Mouse (Mus musculus) gastrocnemius, adult 18-20 months (tissue): Measurements from ENCODE around the gene H2al2a. TPM values are rescaled to one million over a fixed set of nuclear protein-coding genes. Genes with fewer than 3 reads are reported as not detected.
"Not testable (repeated sequence)": the region's sequence is repeated elsewhere in the genome, so short reads cannot be mapped to it uniquely, and the experiment has no call there.

Experiments used
- DNase-seq: peaks from one replicate; pipeline ENCODE4 v3.0.0; 2021; ENCODE audit warnings: low spot score
- total RNA-seq, 2 experiments: library from RNA; stranded (reverse); gene quantifications; 2 replicates each; pipeline ENCODE4 v1.2.3; 2021

The H2al2a gene
- total RNA-seq, 2 experiments from 2014 or later, result not detected

DNA sequence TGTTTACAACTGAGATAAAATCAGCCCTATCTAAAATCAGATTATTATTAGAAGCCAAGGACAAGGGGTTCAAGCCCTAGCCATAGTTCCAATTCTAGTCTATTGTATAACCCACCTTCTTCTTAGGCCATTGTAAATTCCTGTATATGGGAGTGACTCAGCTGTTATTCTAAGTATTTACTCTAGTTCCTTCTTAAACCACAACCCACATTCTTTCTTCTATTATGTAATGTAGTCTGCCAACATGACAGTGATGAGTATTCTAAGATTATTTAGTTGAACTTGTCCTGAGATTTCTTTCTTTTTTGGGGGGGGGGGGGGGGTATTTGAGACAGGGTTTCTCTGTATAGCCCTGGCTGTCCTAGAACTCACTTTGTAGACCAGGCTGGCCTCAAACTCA is 19.1 kb downstream of the H2al2a start:
- DNase-seq, result not testable (repeated sequence)

DNA sequence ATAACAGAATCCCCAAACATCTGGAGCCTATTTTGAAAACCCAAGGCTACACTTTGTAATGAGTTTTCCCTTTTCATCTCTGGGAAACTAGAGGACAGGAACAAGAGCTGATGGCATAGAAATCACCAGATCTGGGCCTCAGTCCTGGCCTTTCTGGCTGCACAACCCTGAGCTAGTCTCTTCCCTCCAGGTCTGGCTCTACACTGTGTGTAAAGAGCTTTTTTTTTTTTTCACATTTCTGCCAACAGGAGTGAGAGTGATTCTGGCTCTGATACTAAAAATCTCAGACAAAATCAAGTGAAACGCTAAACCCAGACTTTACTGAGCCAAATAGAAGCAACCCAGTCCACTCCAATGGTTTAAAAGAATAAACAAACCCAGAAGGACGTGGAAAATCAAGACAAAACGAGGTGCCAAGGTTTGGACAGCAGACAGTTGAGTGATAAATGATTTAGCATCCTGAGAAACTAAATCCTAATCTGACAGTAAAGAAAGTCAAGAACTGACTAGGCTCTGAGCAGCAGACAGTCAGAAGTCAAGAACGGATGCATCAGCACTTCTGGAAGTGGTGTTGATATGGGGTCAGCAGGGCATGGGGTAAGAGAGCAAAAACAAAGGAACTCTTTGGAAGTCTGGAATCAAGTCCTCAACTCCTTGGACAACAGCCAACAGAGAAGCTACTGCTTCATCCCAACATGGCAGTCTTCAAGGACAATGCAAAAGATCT is 21.0 kb downstream of the H2al2a start:
- no peak for DNase-seq

- no peak for DNase-seq
These were observed 22.8 kb downstream of the H2al2a start for GRCm38 (mm10) chr2:17973868-17974440.

DNA sequence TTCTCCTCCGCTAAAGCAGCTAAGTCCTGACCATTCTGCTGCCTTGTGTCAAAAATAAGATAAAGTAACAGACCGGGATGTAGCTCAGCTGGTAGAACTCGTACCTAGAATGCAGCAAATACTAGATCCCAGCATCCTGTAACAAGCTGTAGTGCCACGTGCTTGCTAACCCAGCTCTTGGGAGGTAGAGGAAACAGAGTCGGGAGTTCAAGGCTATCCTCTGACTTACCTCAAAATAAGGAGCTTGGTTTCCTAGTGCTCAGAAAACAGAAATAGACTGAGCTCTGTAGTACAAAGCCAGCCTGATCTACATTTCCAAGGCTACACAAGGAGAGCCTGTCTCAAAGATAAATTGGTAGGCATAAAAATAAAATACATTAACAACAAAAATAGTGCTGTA is 23.5 kb downstream of the H2al2a start:
- no peak for DNase-seq

GRCm38 (mm10) chr2:17972843-17973242 is 23.9 kb downstream of the H2al2a start:
- no peak for DNase-seq

GRCm38 (mm10) chr2:17971407-17971806 is 25.4 kb downstream of the H2al2a start:
- no peak for DNase-seq

DNA sequence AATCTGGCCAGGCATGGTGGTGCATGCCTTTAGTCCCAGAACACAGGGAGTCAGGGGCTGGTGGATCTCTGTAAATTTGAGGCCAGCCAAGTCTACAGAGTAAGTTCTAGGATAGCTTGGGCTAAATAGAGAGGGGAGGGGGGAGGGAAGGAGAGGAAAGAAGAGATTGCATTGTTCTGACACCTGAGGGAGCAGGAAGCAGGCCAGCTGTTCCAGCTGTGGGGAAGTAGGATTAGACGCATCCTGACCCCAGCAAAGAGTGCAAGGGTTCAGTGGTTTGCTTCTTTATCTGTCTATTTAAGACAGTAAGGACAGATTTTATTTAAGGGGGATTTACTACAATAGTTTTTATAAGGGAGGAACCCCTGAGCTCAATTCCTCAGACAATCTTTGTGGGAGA is 26.1 kb downstream of the H2al2a start:
- DNase-seq, result no peak

GRCm38 (mm10) chr2:17970187-17970586 is 26.6 kb downstream of the H2al2a start:
- DNase-seq, result no peak

GRCm38 (mm10) chr2:17968571-17968970 is 28.2 kb downstream of the H2al2a start:
- DNase-seq, result no peak

GRCm38 (mm10) chr2:17968037-17968436 is 28.7 kb downstream of the H2al2a start:
- DNase-seq, result not testable (repeated sequence)

DNA sequence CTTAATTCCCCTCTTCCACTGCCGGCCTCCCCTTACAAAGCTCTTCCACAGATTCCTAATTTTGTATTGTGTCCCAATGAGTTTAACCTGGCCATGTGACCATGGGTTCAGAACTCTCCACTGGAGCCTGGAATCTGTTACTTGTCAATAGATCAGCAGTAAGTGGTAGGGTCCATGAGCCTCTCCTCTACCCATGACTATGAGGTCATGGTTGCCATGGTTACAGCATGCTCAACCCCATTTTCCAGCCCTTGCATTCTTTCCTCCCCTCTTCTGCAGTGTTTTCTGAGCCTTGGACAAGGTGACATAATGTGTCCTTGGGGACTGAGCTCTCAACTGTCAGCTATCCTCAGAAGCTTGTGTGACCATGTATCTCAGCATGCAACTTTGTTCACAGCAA is 37.3 kb downstream of the H2al2a start:
- no peak for DNase-seq

DNA sequence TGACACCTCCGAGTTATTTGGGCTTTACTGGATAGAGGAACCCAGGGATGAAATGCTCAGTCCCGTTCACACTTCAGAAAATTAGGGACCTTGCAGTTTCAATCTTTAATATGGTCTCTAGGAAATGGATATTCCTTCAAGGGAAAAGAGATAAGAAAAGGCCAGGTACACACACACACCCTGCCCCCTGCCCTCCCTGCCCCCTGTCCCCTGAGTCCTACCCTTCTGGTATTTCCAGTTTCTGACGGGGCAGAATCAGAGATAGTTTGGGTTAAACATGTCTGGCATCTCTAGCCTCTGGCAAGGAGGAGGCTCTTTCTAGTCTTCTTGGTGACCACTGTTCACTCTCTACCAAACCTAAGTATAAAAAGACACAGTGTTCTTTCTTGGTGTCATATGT is 49.9 kb downstream of the H2al2a start:
- no peak for DNase-seq

Other genes starting within 250 kb of the H2al2a start
- gene A930004D18Rik, start 40.8 kb upstream of the H2al2a start, total RNA-seq, result under 1 TPM; 0.34 to 0.64 TPM
- under 1 TPM; 0.07 to 0.12 TPM for gene Skida1, start 52.1 kb upstream of the H2al2a start, total RNA-seq
- 10 to 100 TPM; 21.8 to 23.2 TPM for gene Mllt10, start 58.3 kb upstream of the H2al2a start, total RNA-seq